Mouse (Mus musculus) 3134 (cell line): ENCODE data around the gene Mtif3.
"Not testable (repeated sequence)": the region's sequence is repeated elsewhere in the genome, so short reads cannot be mapped to it uniquely, and the experiment has no call there.

Source experiments
- DNase-seq: peaks from one replicate; pipeline ENCODE4 v3.0.0-alpha.2; 2011; ENCODE audit warnings: low spot score; ENCODE audit not compliant: insufficient read length; ENCODE audit errors: extremely low read depth

Gene Mtif3

GRCm38 (mm10) chr5:146917357-146917756 lies 46.2 kb downstream of the Mtif3 start:
- not testable (repeated sequence) for DNase-seq

GRCm38 (mm10) chr5:146916806-146917205 lies 46.8 kb downstream of the Mtif3 start:
- no peak for DNase-seq

GRCm38 (mm10) chr5:146916273-146916672 lies 47.3 kb downstream of the Mtif3 start:
- DNase-seq = no peak

- DNase-seq = no peak
Observed at GRCm38 (mm10) chr5:146914088-146914766, 49.4 kb downstream of the Mtif3 start.

- DNase-seq = no peak
Observed at GRCm38 (mm10) chr5:146913355-146913754, 50.2 kb downstream of the Mtif3 start.

GRCm38 (mm10) chr5:146912206-146912605 lies 51.4 kb downstream of the Mtif3 start:
- DNase-seq = no peak

- DNase-seq = no peak
Observed at GRCm38 (mm10) chr5:146908629-146909028, 55.0 kb downstream of the Mtif3 start.

GRCm38 (mm10) chr5:146907533-146907932 lies 56.1 kb downstream of the Mtif3 start:
- DNase-seq = no peak

GRCm38 (mm10) chr5:146905486-146906172 lies 58.0 kb downstream of the Mtif3 start:
- DNase-seq = no peak

GRCm38 (mm10) chr5:146904404-146904803 lies 59.2 kb downstream of the Mtif3 start:
- DNase-seq = peak; percentile 29
